Mouse (Mus musculus) gastrocnemius, adult 2 months (tissue): ENCODE data around the gene Ap1s1. TPM values are rescaled to one million over a fixed set of nuclear protein-coding genes. Genes with fewer than 3 reads are reported as not detected.

Experiments
- DNase-seq: peaks from one replicate; pipeline ENCODE4 v3.0.0; 2022
- H3K27ac ChIP-seq: fragments of 200-600 bp; 2 replicates; pipeline ENCODE4 v1.8.1; 2022; ENCODE audit warnings: mild to moderate bottlenecking
- H3K4me3 ChIP-seq: fragments of 200-600 bp; 2 replicates; pipeline ENCODE4 v1.8.1; 2022; ENCODE audit warnings: mild to moderate bottlenecking, moderate library complexity
- CTCF ChIP-seq: fragments of 200-600 bp; IDR thresholded peaks from 2 replicates; pipeline ENCODE4 v1.8.1; 2022; ENCODE audit warnings: antibody characterized with exemption, mild to moderate bottlenecking, moderate library complexity
- intact Hi-C: fragments of 180-260 bp; cut with DNase I; formaldehyde crosslinking; loops from one replicate; pipeline ENCODE4 v1.15.1; 2025
- total RNA-seq, 2 experiments: library from RNA; stranded (reverse); gene quantifications; 2 replicates each; pipeline ENCODE4 v1.2.3; 2021

The Ap1s1 gene
- total RNA-seq, 2 experiments from 2014 or later, result 12.4 to 19.2 TPM

DNA sequence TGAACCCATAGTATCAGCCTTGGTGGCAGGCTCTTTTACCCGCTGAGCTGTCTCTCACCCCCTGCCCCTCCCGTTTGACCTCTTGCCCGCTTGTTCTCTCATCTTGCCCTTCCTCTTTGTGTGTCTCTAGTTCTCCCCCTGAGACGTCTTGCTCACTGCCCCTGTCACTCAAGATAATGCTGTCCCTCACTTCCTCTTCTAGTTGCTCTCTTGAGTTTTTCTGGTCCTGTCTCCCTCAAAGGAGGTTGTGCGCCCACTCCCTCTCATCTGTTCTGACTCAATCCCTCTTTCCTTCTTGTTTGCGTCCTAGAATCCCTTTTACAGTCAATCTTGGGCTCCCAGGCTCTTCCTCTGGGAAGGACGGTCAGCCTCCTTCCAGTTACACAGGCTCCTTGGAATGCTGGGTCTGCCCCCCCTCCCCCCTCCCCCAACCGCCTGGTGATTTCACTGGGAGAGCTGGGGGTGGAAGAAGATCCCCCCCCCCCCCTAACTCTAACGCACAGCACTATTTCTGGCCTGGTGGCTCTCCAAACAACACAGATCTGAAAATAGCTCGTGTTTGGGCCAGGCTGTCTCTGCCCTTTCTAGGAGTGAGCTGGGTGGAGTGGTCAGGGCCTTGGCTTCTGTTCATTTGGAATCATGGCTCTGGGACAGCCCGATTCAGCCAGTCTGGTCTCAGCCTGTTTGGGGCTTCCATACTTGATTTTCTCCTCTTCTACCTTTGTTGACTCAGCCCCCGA, 30.4 kb upstream of the Ap1s1 start:
- intact Hi-C loops, result no loop called here
- peak; percentile 82 for DNase-seq
- H3K4me3 ChIP-seq, result peak overlapping the region; percentile 34; the same call in 1 of the 2 replicates
- TF ChIP-seq CTCF, result no peak
- peak overlapping the region; percentile 94 for H3K27ac ChIP-seq

DNA sequence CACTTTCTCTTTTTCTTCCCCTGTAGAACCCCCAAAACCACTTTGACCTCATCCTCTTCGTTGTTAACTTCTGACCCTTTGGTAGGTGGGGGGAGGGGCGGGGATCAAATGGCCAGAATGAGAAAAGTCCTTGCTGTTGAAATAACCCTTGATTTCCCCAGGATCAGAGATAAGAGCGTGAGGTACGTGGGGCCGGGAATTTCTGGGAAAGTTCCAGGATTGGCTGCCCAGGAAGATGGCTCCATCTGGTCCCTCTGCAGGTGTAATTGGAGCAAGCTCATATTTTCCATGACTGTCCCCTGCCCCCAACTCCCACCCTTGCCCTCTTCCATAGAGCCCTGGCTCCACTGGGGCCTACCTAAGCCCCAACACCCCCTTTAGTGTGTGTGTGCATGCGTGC, 29.8 kb upstream of the Ap1s1 start:
- no peak for TF ChIP-seq CTCF
- peak overlapping the region; percentile 94 for H3K27ac ChIP-seq
- no peak for DNase-seq
- intact Hi-C loops, result no loop called here
- no peak overlapping the region for H3K4me3 ChIP-seq

DNA sequence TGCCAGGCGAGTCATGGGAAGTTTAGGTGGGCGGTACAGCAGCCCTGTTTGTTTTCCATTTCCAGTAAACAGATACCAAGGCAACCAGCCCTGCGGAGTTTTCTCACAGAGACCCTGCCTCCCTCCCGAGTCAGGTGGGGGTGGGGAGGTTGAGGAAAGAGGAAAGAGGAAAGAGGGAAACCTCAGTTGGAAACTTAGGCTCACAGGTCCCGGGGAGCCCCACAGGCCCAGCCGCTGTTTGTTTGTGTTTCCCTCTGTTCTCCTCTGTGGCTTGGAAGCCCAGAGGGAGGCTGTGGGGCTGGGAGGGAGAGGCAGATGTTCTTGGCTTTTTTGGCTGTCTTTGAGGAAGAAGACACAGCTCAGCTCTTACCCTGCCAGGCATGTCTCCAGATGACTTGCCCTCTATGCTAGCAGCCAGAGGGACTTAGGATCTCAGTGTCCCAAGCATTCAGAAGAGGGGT, 28.3 kb upstream of the Ap1s1 start:
- peak overlapping the region; percentile 8; the same call in 1 of the 2 replicates for H3K4me3 ChIP-seq
- DNase-seq, result peak; percentile 77
- H3K27ac ChIP-seq, result peak overlapping the region; percentile 94
- intact Hi-C loops, result no loop called here
- TF ChIP-seq CTCF, result no peak

DNA sequence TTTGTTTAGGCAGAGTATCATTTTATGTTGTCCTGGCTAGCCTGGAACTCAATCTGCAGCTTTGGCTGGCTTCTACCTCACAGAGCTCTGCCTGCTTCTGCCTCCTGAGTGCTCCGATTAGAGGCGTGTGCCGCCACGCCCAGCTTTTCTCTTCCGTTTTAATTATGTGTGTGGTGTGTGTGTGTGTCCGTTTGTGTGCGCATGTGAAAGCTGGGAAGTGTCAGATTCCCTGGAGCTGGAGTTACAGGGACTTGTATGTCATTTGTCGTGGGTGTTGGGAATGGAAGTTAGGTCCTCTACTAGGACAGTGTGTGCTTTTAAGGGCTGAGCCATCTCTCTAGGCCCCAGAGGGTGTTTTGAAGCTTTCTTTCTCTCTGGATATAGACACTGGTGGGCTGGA, 27.2 kb upstream of the Ap1s1 start:
- DNase-seq, result no peak
- H3K27ac ChIP-seq, result peak overlapping the region; percentile 94

DNA sequence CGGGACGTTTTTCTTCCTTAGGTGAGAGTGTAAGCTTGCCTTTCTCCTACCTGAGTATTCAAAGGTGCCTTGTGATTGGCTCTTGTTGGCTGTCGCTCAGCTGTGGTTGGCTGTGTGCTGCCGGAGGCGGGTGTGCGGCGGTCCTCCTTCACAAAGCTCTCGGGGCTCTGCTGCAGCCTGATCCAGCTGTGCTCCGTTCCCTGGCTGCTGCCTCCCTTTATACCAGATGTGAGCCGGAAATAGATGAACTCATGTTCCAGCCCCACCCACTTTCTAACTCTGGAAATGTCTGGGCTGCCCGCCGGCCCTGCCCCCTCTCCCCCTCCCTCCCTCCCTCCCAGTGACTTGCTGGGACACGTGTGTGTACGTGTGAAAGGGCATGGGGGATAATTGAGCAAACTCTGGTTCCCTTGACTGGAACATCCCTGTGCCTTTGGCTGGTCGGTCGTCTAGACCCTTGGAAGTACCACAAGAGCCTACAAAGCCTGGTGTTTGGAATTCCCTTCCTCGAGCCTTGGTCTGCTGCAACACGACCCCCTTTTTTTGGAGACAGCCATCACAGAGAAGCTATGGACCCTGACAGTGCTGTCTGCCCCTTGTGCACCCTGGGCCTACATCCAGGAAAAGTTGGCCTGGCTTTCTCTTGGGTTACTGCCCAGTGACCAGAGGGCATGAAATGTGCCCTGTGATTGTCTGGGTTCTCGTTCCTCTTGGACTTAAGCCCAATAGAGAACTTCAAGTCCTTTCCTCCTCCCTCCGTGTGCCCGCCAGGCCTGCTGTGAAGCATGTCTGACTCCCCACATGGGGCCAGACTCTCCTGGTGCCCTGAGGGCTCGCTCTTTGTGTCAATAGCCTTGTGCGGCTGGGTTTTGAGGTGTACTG, 26.4 kb upstream of the Ap1s1 start, which contains the start of gene Serpine1:
Gene Serpine1 (minus strand): TSS at position 190 of the 882 bp plus-strand sequence.
- DNase-seq, result peak; percentile 90
- TF ChIP-seq CTCF, result no peak
- intact Hi-C loops, result no loop called here
- Histone ChIP-seq H3K4me3 (peak within 1 kb of the TSS; percentile 65), H3K27ac (peak within 1 kb of the TSS; percentile 94)

More for the DNA sequence above, 27.2 kb upstream of the Ap1s1 start:
- intact Hi-C loops, result no loop called here
- TF ChIP-seq CTCF, result no peak
- H3K4me3 ChIP-seq, result no peak overlapping the region

DNA sequence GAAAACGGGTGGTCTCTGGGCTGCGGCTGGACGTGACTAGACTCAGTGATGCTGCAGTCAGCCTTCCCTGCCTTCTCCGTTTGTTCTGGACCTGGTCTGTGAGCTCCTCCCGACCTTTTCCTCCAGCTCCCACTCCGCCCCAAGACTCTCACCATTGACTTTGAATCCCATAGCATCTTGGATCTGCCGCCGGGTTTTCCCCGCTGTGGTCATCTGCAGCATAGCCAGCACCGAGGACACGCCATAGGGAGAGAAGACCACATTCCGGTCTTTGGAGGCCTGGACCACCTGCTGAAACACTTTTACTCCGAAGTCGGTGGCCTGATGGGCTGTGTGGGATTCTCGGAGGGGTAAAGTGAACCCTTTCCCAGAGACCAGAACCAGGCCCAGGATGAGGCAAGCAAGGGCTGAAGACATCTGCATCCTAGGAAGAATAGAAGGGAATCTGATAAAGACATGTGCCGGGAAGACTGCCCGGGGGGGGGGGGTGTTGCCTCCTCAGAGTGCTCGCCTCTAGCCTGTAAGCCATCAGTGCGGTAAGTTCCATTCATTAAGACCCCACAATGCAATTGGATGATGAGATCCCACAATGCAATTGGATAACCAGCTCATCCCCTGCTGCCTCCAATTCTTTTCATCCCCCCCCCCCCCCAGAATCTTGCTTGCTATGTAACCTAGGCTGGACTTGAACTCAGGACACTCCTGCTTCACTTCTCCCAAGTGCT, 25.1 kb upstream of the Ap1s1 start:
- peak overlapping the region; percentile 65; the same call in 1 of the 2 replicates for H3K4me3 ChIP-seq

DNA sequence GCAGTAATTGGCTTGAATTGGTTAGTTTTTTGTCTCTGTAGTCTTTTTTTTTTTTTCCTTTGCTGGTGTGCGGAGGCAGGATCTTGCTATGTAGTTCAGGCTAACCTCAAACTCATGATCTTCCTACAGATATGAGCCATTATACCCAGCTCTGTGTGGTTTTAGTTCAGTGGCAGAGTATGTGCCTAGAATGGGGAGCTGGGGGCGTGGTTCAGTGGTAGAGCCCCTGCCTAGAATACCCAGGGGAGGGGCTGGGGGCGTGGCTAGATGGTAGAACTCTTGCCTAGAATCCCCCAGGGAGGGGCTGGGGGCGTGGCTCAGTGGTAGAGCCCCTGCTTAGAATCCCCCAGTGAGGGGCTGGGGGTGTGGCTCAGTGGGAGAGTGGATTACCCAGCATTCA, 22.8 kb upstream of the Ap1s1 start:
- TF ChIP-seq CTCF, result no peak
- Histone ChIP-seq H3K4me3 (no peak overlapping the region), H3K27ac (no peak overlapping the region)
- intact Hi-C loops, result no loop called here
- no peak for DNase-seq

More for the DNA sequence above, 25.1 kb upstream of the Ap1s1 start:
- intact Hi-C loops, result no loop called here
- DNase-seq, result no peak
- H3K27ac ChIP-seq, result no peak overlapping the region
- TF ChIP-seq CTCF, result no peak

DNA sequence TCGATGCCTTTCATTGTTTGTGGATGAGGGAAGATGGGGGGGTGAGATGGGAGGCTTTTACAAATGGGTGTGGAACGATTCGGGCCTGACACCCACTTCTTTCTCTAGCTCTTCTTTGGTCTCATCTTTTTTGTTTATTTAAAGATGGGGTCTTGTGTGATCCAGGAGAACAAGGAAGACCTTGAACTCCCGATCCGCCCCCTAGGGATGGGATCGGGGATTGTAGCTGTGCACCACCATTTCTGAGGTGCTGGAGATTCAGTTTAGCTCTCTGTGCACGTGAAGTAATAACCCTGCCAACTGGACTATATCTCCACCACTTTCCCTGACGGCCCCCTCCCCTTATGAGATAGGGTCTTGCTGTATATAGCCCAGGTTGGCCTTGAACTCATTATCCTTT, 20.0 kb upstream of the Ap1s1 start:
- DNase-seq, result no peak
- no peak overlapping the region for H3K27ac ChIP-seq
- TF ChIP-seq CTCF, result no peak; the same call in 1 of the 2 replicates
- intact Hi-C loops, result no loop called here
- no peak overlapping the region for H3K4me3 ChIP-seq

DNA sequence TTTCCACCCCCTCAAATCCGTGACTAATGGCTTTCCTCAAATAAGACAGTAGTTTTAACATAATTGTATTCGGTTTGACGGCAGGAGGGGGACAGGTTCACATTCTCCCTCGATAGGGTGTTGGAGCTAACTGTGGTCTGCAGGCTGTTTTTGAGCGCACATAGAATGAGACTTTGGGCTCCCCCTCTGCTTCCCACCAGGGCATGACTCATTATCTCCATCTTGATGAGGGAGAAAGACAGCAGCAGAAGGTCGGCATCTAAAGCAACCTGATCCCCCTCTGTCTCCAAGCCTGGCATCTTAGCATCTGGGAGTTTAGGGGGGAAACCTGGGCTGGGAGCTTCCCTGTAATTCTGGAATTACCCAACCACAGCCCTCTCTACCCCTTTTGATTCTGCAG, 19.5 kb upstream of the Ap1s1 start:
- intact Hi-C loops, result no loop called here
- no peak for DNase-seq
- Histone ChIP-seq H3K4me3 (no peak overlapping the region), H3K27ac (no peak overlapping the region)
- no peak for TF ChIP-seq CTCF

DNA sequence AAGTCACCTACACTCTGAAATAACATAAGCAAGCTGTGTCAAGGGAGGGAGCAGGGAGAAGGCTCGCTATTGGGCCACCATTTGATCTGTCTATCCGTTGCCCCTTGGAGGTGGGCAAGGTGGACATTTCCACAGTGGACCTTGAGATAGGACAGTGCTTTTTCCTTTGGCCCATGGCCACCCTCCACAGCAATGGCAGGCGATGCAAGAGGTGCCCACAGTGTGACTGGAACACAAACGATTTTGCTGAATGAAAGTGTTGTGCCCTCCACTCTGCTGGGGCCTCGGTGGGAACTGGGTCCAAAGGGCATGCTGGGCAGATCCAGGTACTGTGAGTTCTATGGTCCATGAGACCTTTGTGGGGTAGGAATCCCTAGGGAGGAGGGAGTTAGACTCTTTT, 16.7 kb upstream of the Ap1s1 start:
- TF ChIP-seq CTCF, result no peak
- DNase-seq, result no peak
- no peak overlapping the region for H3K4me3 ChIP-seq
- 0 out of 2 replicates have a peak overlapping the region, but pooled peaks have one; percentile 2 for H3K27ac ChIP-seq
- intact Hi-C loops, result loop anchor here (1.0 kb wide), 1 partner anchor 45 kb away; no protein-coding TSS in a partner anchor

DNA sequence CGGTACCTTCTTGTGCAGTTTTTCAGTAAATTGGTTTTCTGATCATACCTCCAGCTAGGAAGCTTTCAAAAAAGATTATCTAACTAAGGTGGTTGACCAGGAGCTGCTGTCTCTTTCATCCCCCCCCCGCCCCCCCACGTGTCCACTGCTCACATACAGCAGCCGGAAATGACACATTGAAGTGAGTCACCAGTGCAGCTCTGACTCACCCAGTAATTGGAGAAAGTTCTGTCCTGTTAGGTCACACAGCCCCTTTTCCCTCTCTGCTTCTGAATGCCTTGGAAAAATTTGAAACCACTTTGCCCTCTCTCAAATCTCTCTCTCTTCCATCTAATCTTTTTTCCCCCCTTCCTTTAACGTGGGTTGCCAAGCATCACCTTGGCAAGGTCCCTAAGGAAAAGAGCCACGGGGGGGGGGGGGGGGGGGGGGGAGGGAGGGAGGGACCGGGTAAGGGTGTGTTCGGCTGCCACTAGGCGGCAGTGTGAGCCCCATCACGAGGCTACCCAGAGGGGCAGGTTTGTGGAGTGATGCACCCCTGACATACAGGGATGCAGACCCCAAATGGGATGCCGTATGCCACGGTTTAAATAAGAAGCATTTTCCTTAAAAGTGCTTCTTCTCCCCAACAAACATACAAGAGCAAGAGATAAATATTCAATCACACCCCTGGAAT, 16.0 kb upstream of the Ap1s1 start:
- Histone ChIP-seq H3K4me3 (no peak overlapping the region), H3K27ac (0 out of 2 replicates have a peak overlapping the region, but pooled peaks have one; percentile 35)
- DNase-seq, result peak; percentile 85
- peak; percentile 70 for TF ChIP-seq CTCF
- intact Hi-C loops, result loop anchor here (1.0 kb wide), 1 partner anchor 45 kb away; no protein-coding TSS in a partner anchor

DNA sequence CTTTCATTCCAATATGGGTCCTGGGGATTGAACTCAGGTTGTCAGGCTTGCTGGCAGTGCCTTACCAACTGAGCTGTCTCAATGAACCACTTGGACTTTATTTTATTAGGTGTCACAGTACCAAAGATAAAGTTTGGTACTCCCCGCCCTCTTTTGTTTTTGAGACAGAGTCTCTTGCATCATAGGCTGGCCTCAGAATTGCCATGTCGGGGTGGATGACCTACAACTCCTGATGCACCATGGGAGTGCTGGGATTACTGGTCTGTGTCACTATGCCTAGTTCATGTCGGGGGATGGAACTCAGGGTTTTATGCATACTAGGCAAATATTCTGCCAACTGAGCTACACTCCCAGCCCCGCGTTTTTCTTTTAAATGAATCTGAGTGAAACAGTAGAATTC, 8.9 kb upstream of the Ap1s1 start:
- no peak for TF ChIP-seq CTCF
- H3K4me3 ChIP-seq, result no peak overlapping the region
- intact Hi-C loops, result no loop called here
- DNase-seq, result no peak
- H3K27ac ChIP-seq, result no peak overlapping the region
